Mouse (Mus musculus): Measurements from ENCODE around the gene Ccnk. TPM values are rescaled to one million over a fixed set of nuclear protein-coding genes. Genes with fewer than 3 reads are reported as not detected.

The Ccnk gene
- total RNA-seq, 2 experiments from 2014 or later = 29.6 to 30.8 TPM

- no peak for TF ChIP-seq CTCF (conservative IDR thresholded peaks at IDR 0.05)
- peak in 1 of 2 experiments; percentile 55 for DNase-seq (ENCODE audit: low spot score in 2 of 2)
- H3K27ac ChIP-seq = peak overlapping the region; percentile 43; the same call in 1 of the 2 replicates
- no peak overlapping the region for H3K4me3 ChIP-seq
Observed at GRCm38 (mm10) chr12:108219163-108219562, 39.8 kb downstream of the Ccnk start.

GRCm38 (mm10) chr12:108219825-108220616 lies 40.6 kb downstream of the Ccnk start:
- Histone ChIP-seq H3K27ac (peak overlapping the region; percentile 43; the same call in 1 of the 2 replicates), H3K4me3 (no peak overlapping the region)
- TF ChIP-seq CTCF (conservative IDR thresholded peaks at IDR 0.05) = no peak
- DNase-seq (ENCODE audit: low spot score in 2 of 2) = no peak

GRCm38 (mm10) chr12:108220621-108221020 lies 41.2 kb downstream of the Ccnk start:
- H3K27ac ChIP-seq = peak overlapping the region; percentile 48; the same call in 1 of the 2 replicates
- H3K4me3 ChIP-seq = no peak overlapping the region
- no peak for TF ChIP-seq CTCF (conservative IDR thresholded peaks at IDR 0.05)
- DNase-seq (ENCODE audit: low spot score in 2 of 2) = no peak

GRCm38 (mm10) chr12:108221206-108221605 lies 41.8 kb downstream of the Ccnk start:
- H3K27ac ChIP-seq = peak overlapping the region; percentile 48; the same call in 1 of the 2 replicates
- H3K4me3 ChIP-seq = no peak overlapping the region
- TF ChIP-seq CTCF (conservative IDR thresholded peaks at IDR 0.05) = peak; percentile 46
- DNase-seq (ENCODE audit: low spot score in 2 of 2) = no peak

- no peak for DNase-seq (ENCODE audit: low spot score in 2 of 2)
- Histone ChIP-seq H3K27ac (no peak overlapping the region), H3K4me3 (no peak overlapping the region)
- no peak for TF ChIP-seq CTCF (conservative IDR thresholded peaks at IDR 0.05)
Observed at GRCm38 (mm10) chr12:108221712-108222111, 42.3 kb downstream of the Ccnk start.

GRCm38 (mm10) chr12:108223357-108223756 lies 44.0 kb downstream of the Ccnk start:
- no peak for TF ChIP-seq CTCF (conservative IDR thresholded peaks at IDR 0.05)
- no peak overlapping the region for H3K4me3 ChIP-seq
- DNase-seq (ENCODE audit: low spot score in 2 of 2) = no peak
- no peak overlapping the region for H3K27ac ChIP-seq

GRCm38 (mm10) chr12:108225781-108226180 lies 46.4 kb downstream of the Ccnk start:
- Histone ChIP-seq H3K27ac (no peak overlapping the region), H3K4me3 (no peak overlapping the region)
- no peak for DNase-seq (ENCODE audit: low spot score in 2 of 2)
- no peak for TF ChIP-seq CTCF (conservative IDR thresholded peaks at IDR 0.05)

- DNase-seq (ENCODE audit: low spot score in 2 of 2) = no peak
- no peak for TF ChIP-seq CTCF (conservative IDR thresholded peaks at IDR 0.05)
- Histone ChIP-seq H3K27ac (no peak overlapping the region), H3K4me3 (no peak overlapping the region)
Observed at GRCm38 (mm10) chr12:108226216-108226615, 46.8 kb downstream of the Ccnk start.

- H3K4me3 ChIP-seq = no peak overlapping the region
- no peak overlapping the region for H3K27ac ChIP-seq
- no peak for DNase-seq (ENCODE audit: low spot score in 2 of 2)
- no peak for TF ChIP-seq CTCF (conservative IDR thresholded peaks at IDR 0.05)
Observed at GRCm38 (mm10) chr12:108226941-108227340, 47.6 kb downstream of the Ccnk start.

- no peak for TF ChIP-seq CTCF (conservative IDR thresholded peaks at IDR 0.05)
- no peak overlapping the region for H3K27ac ChIP-seq
- DNase-seq (ENCODE audit: low spot score in 2 of 2) = no peak
- H3K4me3 ChIP-seq = no peak overlapping the region
Observed at GRCm38 (mm10) chr12:108227527-108227926, 48.1 kb downstream of the Ccnk start.

GRCm38 (mm10) chr12:108230077-108230476 lies 50.7 kb downstream of the Ccnk start:
- Histone ChIP-seq H3K4me3 (no peak overlapping the region), H3K27ac (no peak overlapping the region)
- TF ChIP-seq CTCF (conservative IDR thresholded peaks at IDR 0.05) = no peak
- DNase-seq (ENCODE audit: low spot score in 2 of 2) = no peak

- TF ChIP-seq CTCF (conservative IDR thresholded peaks at IDR 0.05) = peak; percentile 79
- no peak for DNase-seq (ENCODE audit: low spot score in 2 of 2)
- no peak overlapping the region for H3K27ac ChIP-seq
Observed at GRCm38 (mm10) chr12:108230821-108231794, 51.7 kb downstream of the Ccnk start.

GRCm38 (mm10) chr12:108231901-108232300 lies 52.5 kb downstream of the Ccnk start:
- H3K27ac ChIP-seq = no peak overlapping the region
- DNase-seq (ENCODE audit: low spot score in 2 of 2) = no peak
- TF ChIP-seq CTCF (conservative IDR thresholded peaks at IDR 0.05) = no peak
- no peak overlapping the region for H3K4me3 ChIP-seq

More at GRCm38 (mm10) chr12:108230821-108231794, 51.7 kb downstream of the Ccnk start:
- no peak overlapping the region for H3K4me3 ChIP-seq
